Mouse (Mus musculus) thymus, postnatal 36 days (tissue): Measurements from ENCODE around the gene Nabp1.
A peak's percentile ranks its signal among the peaks of the same experiment; 100 is the strongest.
"Not testable (repeated sequence)": the region's sequence is repeated elsewhere in the genome, so short reads cannot be mapped to it uniquely, and the experiment has no call there.

Experiments
- DNase-seq, 2 experiments: peaks; one replicate each; pipeline ENCODE4 v3.0.0; 2022; ENCODE audit warnings: mixed read lengths in 2 of 2

Nabp1 gene

GRCm38 (mm10) chr1:51480386-51480785 lies 2.2 kb upstream of the Nabp1 start:
- peak; percentile 15 to 36 for DNase-seq

DNA sequence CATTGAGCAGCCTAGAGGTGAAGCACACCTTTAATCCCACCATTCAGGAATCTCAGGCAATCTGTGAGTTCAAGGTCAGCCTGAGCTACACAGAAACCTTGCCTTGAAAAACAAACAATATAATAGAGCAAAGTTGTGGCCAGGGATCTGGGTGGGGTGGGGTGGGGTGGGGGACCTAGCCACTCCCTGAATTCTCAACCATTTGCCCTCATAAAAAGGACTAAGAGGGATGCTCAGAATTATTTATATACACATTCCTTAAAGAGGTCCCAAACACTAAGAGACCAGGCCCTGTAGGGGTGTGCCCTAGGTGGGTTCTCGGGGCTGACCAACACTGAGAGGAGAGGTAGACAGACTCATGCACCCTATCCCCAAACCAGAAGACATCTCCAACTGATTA lies 1.5 kb upstream of the Nabp1 start:
- DNase-seq: no peak

GRCm38 (mm10) chr1:51479027-51479329 lies 753 bp upstream of the Nabp1 start:
- no peak for DNase-seq

GRCm38 (mm10) chr1:51477656-51478081 lies 556 bp downstream of the Nabp1 start:
- DNase-seq: peak; percentile 68 to 75

DNA sequence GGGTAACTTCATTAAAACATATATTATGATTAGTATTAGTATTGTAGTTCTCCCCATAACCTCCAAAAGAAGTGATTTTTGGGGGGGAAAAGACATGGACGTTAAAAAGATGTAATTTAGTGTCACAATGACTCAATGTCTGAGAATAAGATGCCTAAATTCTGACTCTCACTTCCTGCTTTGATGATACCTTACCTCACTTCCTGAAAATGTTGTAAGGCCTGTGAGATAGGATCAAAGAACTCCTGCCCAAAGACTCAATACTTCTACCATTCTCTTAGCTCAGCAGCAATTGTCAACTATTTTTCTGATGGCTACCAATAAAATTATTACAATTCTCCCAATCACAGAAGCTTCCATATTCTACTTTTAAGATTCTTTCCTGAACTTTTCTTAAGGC lies 1.8 kb downstream of the Nabp1 start:
- DNase-seq: no peak

DNA sequence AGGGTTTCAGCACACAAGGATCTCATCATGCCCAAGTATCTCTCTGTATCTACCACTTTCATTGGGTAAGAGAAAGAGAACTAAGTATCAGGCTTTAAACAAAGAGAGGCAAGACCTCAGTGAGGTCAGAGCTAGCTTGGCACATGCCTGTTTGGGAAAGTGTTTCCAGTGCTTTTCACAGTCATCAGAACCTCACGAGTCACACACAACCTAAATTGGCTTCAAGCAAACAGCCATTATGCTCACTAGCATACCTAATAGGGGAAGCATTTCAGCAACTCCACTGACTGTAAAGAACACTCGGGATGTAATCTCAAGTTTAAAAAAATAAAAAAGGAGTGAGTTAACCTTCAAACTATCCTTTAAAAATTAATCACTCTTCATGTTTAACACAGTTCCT lies 10.1 kb downstream of the Nabp1 start:
- no peak for DNase-seq

DNA sequence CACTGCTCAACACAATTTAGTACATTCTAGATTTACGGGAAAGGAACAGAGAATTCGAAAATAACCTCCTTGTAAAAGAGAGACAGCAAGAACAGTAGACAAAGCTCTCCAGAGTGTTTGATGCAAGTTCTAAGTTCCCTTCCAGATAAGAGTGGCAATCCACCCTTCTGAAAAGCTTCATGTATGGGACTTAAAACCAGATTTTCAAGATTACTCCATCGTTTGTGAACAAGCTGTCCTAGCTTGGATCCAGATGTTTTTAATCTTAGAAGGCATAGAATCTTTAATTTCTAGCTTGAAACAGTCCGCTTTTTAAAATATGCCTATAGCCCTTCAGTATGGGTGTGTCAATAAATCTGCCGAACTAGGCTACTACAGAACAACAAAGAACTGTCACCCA lies 11.0 kb downstream of the Nabp1 start:
- DNase-seq: no peak

DNA sequence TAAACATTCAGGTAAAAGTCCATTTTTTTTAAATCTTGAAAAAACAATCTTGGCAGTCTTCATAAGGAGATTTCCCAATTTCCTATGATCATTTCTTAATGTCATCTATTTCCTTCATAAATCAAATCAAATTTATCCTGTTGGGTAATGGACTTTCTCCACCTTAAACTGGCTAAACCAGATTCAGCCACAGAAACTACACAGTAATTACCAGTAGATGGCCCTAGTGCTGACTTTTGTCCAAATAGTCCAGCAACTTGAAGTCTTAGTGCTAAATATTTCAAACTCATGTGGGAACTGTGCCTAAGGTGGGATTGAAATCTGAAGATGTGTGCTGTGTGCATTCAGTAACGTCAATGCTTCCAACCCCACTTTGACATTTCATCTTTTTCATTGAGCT lies 11.8 kb downstream of the Nabp1 start:
- DNase-seq: no peak

DNA sequence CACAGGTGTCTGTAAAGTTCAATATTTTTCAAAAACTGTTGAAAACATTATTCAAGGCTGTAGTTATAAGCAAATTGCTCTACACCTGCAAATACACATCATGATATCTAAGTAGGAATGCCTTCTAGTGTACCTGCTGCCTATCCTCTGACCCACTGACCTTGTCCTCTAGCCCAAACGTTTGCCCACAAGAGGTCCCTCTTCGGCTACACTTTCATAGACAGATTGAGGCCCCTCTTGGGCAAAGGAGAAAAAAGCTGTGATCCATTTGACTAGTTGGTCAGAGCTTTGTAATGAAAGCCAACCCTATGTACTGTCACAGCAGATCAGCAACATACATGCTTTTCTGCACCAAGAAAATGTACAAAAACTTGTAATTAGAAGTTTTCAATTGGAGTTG lies 12.9 kb downstream of the Nabp1 start:
- DNase-seq: peak in 1 of 2 experiments; percentile 16

- DNase-seq: no peak
Observed at GRCm38 (mm10) chr1:51463038-51463437, 15.2 kb downstream of the Nabp1 start.

GRCm38 (mm10) chr1:51458731-51459450 lies 19.3 kb downstream of the Nabp1 start:
- DNase-seq: peak; percentile 35 to 51

- DNase-seq: no peak
Observed at GRCm38 (mm10) chr1:51458089-51458488, 20.1 kb downstream of the Nabp1 start.

DNA sequence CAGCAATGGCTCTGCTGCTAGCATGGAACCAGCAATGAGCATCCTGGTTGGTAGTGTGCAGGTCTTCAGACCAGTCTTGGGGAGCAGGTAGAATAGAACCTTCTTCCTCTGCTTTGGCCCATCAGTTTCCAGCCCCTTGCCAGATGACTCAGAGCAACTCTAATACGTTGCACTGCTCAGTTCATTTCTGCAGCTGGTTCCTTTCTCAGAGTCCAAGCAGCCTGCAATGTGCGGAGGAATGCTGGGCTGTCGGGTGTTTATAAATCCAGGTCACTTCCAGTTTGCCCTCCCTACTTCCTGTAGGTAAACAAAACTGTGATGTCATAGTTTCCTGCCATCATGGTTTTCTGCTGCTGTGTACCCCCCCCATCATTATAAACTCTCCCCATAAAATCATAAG lies 21.0 kb downstream of the Nabp1 start:
- DNase-seq: no peak

GRCm38 (mm10) chr1:51448789-51449188 lies 29.4 kb downstream of the Nabp1 start:
- no peak for DNase-seq

- no peak for DNase-seq
Observed at GRCm38 (mm10) chr1:51445854-51446460, 32.3 kb downstream of the Nabp1 start.

DNA sequence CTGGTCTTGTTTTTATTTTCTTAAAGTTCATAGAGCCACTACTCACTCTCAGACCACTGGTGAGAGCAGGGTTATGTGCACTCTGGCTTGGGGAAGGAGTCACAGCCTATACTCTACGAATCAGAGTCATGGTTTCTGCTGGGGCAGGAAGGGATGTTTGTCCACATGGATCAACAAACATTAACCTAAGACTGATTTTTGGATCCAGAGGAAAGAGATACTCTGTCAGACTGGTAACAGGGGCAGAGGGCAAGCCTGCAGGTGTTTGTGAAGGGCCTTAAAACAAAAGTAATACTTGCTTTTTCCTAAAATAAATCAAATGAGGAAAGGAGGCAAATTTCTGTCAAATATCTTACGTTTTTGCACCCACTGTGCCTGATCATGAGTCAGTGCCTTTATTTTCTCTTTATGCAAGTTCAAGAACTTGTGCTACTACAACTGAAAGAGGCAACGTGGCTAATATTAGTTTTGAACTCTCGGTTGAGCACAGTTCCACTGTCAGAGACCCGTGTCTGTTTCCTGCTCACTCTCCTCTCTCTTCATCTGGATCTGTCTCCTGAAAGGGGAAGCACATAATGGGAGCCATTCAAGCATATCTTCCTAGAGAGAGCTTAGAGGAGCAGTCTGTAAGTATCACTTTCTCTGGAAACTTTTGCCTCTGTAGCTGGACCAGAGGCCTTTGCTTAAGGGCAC lies 32.9 kb downstream of the Nabp1 start:
- no peak for DNase-seq

DNA sequence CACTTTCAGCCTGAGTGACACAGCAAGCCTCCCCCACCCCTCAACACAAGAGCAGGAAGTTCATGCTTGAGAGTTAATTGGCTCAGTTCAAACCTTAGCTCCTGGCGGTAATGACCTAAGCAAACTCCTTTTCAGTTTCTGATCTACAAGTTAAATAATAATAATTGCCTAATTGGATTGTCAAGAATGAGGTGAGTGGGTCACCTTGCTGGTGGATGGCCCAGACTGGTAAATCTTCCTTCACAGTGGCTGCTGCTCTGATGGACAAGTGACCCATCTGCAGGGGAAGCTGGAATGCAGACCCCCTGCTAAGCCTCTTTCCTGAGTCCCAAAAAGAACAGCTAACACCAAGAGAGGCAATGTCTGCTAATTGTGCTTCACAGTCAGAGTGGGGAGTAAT lies 48.5 kb downstream of the Nabp1 start:
- DNase-seq: no peak

- no peak for DNase-seq
Observed at GRCm38 (mm10) chr1:51426298-51426697, 51.9 kb downstream of the Nabp1 start.

DNA sequence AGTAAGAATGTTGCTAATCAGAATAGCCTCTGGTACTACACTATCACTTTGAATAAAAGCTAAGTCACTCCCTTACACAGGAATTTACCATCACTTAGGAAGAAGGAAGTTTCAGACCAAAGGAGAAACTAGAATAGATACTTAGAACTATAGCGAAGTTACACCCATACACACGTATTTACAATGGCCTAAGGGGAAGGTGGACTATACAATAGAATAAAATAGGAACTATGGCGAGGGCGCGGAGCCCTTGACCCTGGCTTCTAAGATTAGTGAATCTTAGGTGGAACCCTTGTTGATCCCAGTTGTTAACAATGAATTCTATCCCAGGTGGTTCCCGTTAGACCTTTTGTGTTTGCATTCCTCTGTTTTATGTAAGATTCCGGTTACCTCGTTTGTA lies 57.2 kb downstream of the Nabp1 start:
- not testable (repeated sequence) for DNase-seq

GRCm38 (mm10) chr1:51418753-51419152 lies 59.5 kb downstream of the Nabp1 start:
- DNase-seq: no peak
